Mouse (Mus musculus): ENCODE results near the gene Myoz1. TPM values are rescaled to one million over a fixed set of nuclear protein-coding genes. Genes with fewer than 3 reads are reported as not detected.
A peak's percentile ranks its signal among the peaks of the same experiment; 100 is the strongest.

Myoz1 gene
- polyA plus RNA-seq, 1 experiment from 2014 or later = 0.19 TPM

DNA sequence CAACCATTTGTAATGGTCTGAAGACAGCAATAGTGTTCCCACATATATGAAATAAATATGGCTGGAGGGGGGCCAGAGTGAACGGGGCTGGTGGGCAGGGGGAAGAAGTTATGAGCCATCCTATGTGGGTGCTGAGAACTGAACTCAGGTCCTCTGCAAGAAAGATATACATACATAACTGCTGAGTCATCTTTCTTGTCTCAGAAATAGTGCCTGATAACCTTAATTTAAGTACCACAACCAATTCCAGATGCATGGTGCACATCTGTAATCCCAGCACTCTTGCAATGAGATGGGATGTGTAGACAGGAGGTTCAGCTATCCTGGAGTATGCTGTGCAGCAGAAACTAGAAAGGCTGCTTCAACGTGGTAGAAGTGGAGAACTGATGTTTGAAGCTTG is 25.4 kb upstream of the Myoz1 start:
- no peak overlapping the region for H3K4me3 ChIP-seq (ENCODE audit: low read depth, low read length)
- H3K9me3 ChIP-seq (replicated peaks; ENCODE audit: control insufficient read depth, low read length, poor library complexity, severe bottlenecking) = no peaks in the 10 kb centered on the region
- WGBS = 91% methylated on average over 2 of the region's 2 CpGs
- no peaks in the 10 kb centered on the region for H3K4me1 ChIP-seq (ENCODE audit: control insufficient read depth, insufficient read depth, low read length)
- no peak overlapping the region for H3K27ac ChIP-seq (ENCODE audit: low read length)
- ATAC-seq = no peak
- no peak overlapping the region for H3K4me2 ChIP-seq (ENCODE audit: low read length)
- no peak overlapping the region for H3K9ac ChIP-seq (ENCODE audit: low read depth, low read length)
- H3K27me3 ChIP-seq (ENCODE audit: control insufficient read depth, insufficient read depth, low read depth, low read length) = no peaks in the 10 kb centered on the region
- peaks cover 61% of the 10 kb centered on the region for H3K36me3 ChIP-seq (ENCODE audit: control insufficient read depth, insufficient read depth, low read length)

DNA sequence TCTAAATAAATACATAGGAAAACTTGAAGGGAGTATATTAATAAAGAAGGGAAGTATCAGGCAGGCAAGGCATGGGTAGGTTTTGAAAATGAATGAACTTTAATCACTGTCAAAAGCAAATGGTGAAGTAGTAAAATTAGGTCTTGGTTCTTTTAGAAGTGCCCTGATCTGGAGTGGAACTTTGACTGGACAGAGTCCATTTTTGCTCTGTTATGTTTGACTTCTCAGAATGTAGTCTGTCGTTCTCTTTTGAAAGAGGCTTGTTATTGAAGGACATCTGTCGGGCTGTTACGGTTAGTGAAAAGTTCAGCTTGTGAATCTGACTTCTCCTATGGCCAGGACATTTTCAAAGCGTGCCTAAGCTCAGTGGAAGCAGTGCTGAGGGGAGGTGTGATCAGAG is 21.6 kb upstream of the Myoz1 start:
- Histone ChIP-seq H3K27ac (ENCODE audit: low read length) (no peak overlapping the region), H3K36me3 (ENCODE audit: control insufficient read depth, insufficient read depth, low read length) (peaks cover 50% of the 10 kb centered on the region), H3K4me2 (ENCODE audit: low read length) (no peak overlapping the region), H3K27me3 (ENCODE audit: control insufficient read depth, insufficient read depth, low read depth, low read length) (no peaks in the 10 kb centered on the region), H3K9me3 (replicated peaks; ENCODE audit: control insufficient read depth, low read length, poor library complexity, severe bottlenecking) (no peaks in the 10 kb centered on the region), H3K4me3 (ENCODE audit: low read depth, low read length) (no peak overlapping the region), H3K9ac (ENCODE audit: low read depth, low read length) (no peak overlapping the region), H3K4me1 (ENCODE audit: control insufficient read depth, insufficient read depth, low read length) (peaks cover 18% of the 10 kb centered on the region)
- WGBS = 95% methylated on average over 4 of the region's 4 CpGs
- ATAC-seq = no peak

DNA sequence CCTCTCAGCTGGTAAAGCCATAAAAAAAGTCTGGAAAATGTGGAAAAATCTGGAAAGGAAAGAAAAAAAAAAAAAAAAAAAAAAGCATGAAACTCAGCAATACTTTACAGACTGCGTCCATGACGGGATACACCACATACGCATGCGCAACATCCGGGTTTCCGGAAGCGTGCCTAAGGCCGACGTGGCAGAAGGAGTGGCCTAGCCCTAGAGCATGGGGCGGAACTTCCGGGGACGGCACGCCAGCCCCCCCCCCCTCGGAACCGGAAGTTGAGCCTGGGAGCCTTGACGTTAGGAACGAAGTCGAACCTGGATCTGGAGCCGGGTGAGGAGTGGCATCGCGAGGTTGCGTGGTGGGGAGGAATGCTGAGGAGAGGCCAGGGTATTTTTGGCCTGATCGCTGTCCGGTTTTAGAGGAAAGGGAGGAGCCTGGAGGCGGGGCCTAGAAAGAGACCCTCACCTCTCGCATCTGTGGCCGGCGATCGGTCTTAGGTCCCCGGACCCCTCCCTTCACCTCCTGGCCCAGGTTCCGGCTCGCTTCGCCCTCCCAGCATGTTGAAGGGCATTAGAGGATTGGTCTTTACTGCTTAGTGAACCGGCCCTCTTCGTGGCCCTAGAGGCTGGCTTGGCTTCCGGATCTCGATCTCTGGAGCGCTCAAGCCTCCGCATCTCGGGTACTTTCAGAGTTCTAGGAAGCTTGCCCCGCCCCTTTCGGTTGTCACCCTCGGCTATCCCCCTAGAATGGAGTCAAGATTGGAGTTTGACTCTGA is 17.9 kb upstream of the Myoz1 start, which contains the start of gene Sec24c:
Gene Sec24c, plus strand, starts transcription at position 245 of the 770 bp plus-strand sequence.
- WGBS = 0% methylated on average over 39 of the region's 43 CpGs
- Histone ChIP-seq H3K36me3 (ENCODE audit: control insufficient read depth, insufficient read depth, low read length) (peaks cover 25% of the 10 kb centered on the region), H3K4me3 (ENCODE audit: low read depth, low read length) (peak within 1 kb of the TSS; percentile 79), H3K27ac (ENCODE audit: low read length) (peak within 1 kb of the TSS; percentile 77), H3K9me3 (replicated peaks; ENCODE audit: control insufficient read depth, low read length, poor library complexity, severe bottlenecking) (no peaks in the 10 kb centered on the region), H3K4me2 (ENCODE audit: low read length) (peak within 1 kb of the TSS; percentile 91), H3K9ac (ENCODE audit: low read depth, low read length) (peak within 1 kb of the TSS; percentile 62), H3K4me1 (ENCODE audit: control insufficient read depth, insufficient read depth, low read length) (peaks cover 18% of the 10 kb centered on the region), H3K27me3 (ENCODE audit: control insufficient read depth, insufficient read depth, low read depth, low read length) (no peaks in the 10 kb centered on the region)
- peak; percentile 96 for ATAC-seq

DNA sequence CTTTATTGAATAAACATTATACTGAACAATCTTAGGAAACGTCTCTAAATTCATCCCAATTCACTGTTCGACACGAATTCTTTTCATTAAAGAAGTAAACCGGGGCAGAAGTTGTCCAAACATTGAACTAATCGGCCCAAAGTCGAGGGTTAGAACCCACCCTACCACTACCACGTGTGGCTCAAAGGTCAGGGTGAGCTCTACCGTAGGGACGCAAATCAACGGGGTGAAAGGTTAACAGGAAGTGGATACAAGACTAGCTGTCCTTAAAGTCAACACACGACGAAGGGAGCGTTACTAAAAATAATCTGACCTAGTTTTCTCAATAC is 17.4 kb upstream of the Myoz1 start:
- WGBS = 11% methylated on average over 13 of the region's 13 CpGs
- no peaks in the 10 kb centered on the region for H3K9me3 ChIP-seq (replicated peaks; ENCODE audit: control insufficient read depth, low read length, poor library complexity, severe bottlenecking)
- H3K27ac ChIP-seq (ENCODE audit: low read length) = peak overlapping the region; percentile 77
- peaks cover 3% of the 10 kb centered on the region for H3K27me3 ChIP-seq (ENCODE audit: control insufficient read depth, insufficient read depth, low read depth, low read length)
- peaks cover 21% of the 10 kb centered on the region for H3K36me3 ChIP-seq (ENCODE audit: control insufficient read depth, insufficient read depth, low read length)
- H3K4me2 ChIP-seq (ENCODE audit: low read length) = peak overlapping the region; percentile 86
- H3K9ac ChIP-seq (ENCODE audit: low read depth, low read length) = peak overlapping the region; percentile 62; the same call in 1 of the 2 replicates
- peak; percentile 85 for ATAC-seq
- H3K4me1 ChIP-seq (ENCODE audit: control insufficient read depth, insufficient read depth, low read length) = peaks cover 18% of the 10 kb centered on the region
- H3K4me3 ChIP-seq (ENCODE audit: low read depth, low read length) = peak overlapping the region; percentile 79

DNA sequence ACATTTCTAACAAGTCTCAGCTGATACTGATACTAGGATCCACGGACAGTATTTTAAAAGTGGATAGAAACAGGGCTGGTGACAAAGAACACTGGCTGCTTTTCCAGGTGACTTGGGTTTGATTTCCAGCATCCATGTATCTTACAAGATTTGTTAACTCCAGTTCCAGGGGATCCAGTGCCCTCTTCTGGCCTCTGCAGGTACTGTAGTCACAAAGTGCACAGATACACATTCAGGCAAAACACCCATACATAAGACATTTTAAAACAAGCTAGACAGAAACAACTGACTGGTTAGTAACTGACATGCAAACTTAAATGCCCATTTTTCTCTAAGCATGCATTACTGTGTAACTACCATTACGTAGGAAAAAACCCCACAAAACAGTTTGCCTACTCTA is 16.6 kb upstream of the Myoz1 start:
- Histone ChIP-seq H3K9ac (ENCODE audit: low read depth, low read length) (no peak overlapping the region), H3K4me2 (ENCODE audit: low read length) (no peak overlapping the region; the same call in 1 of the 2 replicates), H3K27me3 (ENCODE audit: control insufficient read depth, insufficient read depth, low read depth, low read length) (peaks cover 5% of the 10 kb centered on the region), H3K9me3 (replicated peaks; ENCODE audit: control insufficient read depth, low read length, poor library complexity, severe bottlenecking) (no peaks in the 10 kb centered on the region), H3K27ac (ENCODE audit: low read length) (no peak overlapping the region), H3K36me3 (ENCODE audit: control insufficient read depth, insufficient read depth, low read length) (peaks cover 13% of the 10 kb centered on the region), H3K4me1 (ENCODE audit: control insufficient read depth, insufficient read depth, low read length) (peaks cover 18% of the 10 kb centered on the region), H3K4me3 (ENCODE audit: low read depth, low read length) (no peak overlapping the region)
- no peak for ATAC-seq
- 89% methylated on average over 2 of the region's 2 CpGs for WGBS

DNA sequence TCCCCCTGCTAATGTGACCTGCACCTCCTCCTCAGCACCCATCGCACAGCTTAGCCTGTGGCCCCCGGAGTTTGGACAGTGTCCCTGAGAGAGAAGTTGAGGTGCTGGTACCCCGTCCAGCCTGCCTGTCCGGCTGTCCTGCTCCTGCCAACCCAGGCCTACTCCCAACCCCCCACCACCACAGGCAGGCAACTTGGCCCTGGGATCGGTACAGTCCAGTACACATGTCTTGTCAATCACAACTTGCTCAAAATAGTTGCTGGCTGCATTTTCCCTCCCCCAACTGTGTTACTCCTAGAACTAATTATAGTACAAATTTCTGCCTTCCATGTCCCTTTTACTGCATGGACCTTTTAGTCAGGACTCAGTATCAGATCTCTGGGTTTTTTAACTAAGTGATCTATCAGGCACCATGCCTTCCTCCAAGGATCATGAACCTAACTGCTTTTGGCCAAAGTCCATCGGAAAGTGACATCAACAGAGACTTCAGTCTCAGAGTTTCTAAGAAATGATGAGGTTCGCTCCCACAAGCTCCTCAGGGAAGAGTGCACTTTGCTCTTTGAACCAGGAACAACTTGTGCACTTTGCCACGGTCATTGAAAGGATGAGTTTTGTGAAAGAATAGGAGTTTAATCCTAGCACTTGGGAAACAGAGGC is 11.9 kb upstream of the Myoz1 start, which contains the start of gene Synpo2l:
Gene Synpo2l, minus strand, starts transcription at position 201 of the 657 bp plus-strand sequence.
- Histone ChIP-seq H3K27me3 (ENCODE audit: control insufficient read depth, insufficient read depth, low read depth, low read length) (peaks cover 10% of the 10 kb centered on the region), H3K4me1 (ENCODE audit: control insufficient read depth, insufficient read depth, low read length) (no peaks in the 10 kb centered on the region), H3K9ac (ENCODE audit: low read depth, low read length) (no peak within 1 kb of the TSS), H3K4me2 (ENCODE audit: low read length) (no peak within 1 kb of the TSS), H3K4me3 (ENCODE audit: low read depth, low read length) (no peak within 1 kb of the TSS), H3K9me3 (replicated peaks; ENCODE audit: control insufficient read depth, low read length, poor library complexity, severe bottlenecking) (no peaks in the 10 kb centered on the region), H3K36me3 (ENCODE audit: control insufficient read depth, insufficient read depth, low read length) (no peaks in the 10 kb centered on the region), H3K27ac (ENCODE audit: low read length) (no peak within 1 kb of the TSS)
- no peak for ATAC-seq
- 83% methylated on average over 8 of the region's 8 CpGs for WGBS

DNA sequence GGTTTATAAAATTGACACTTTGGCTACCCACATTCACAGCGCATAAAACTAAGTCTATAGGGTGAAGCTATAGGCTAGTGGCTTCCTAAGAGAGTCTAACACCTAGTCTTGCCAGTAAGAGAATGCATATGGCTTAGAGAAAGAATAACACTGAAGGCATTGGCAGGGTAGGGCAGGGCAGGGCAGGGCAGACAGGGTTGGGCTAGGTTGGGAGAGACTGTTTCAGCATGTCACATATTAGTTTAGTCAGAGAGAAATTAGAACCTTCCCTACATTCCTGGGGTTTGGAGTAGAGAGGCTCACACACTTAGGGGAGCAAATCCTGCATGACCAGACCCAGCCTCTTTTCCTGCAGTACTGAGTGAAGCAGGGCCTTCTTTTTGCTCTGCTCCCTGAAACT is 11.1 kb upstream of the Myoz1 start:
- no peak overlapping the region for H3K4me2 ChIP-seq (ENCODE audit: low read length)
- H3K4me1 ChIP-seq (ENCODE audit: control insufficient read depth, insufficient read depth, low read length) = peaks cover under 1% of the 10 kb centered on the region; the same call in 1 of the 2 replicates
- H3K9me3 ChIP-seq (replicated peaks; ENCODE audit: control insufficient read depth, low read length, poor library complexity, severe bottlenecking) = no peaks in the 10 kb centered on the region
- WGBS = 73% methylated on average over 1 of the region's 1 CpGs
- no peak for ATAC-seq
- no peaks in the 10 kb centered on the region for H3K36me3 ChIP-seq (ENCODE audit: control insufficient read depth, insufficient read depth, low read length)
- no peak overlapping the region for H3K27ac ChIP-seq (ENCODE audit: low read length)
- H3K9ac ChIP-seq (ENCODE audit: low read depth, low read length) = no peak overlapping the region
- peaks cover 10% of the 10 kb centered on the region for H3K27me3 ChIP-seq (ENCODE audit: control insufficient read depth, insufficient read depth, low read depth, low read length)
- H3K4me3 ChIP-seq (ENCODE audit: low read depth, low read length) = no peak overlapping the region

DNA sequence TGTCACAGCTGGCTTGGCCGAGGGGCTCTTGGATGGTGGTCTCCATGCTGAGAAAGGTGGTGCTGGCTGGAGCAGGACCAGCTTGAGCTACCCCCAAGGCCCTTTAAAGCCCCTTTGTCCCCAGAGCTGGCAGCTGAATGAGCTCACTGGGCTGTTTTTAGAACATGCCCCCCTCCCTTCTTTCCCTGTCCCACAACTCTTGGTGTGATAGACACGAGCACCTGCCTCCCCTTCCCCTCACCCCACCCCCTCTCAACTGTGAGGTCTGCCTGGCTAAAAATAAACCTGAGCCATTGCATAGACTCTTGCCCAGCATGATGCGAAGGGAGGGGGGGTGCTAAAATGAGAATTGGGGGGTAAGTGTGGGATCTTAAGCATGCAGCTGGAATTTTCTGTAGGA is 8.1 kb upstream of the Myoz1 start:
- H3K36me3 ChIP-seq (ENCODE audit: control insufficient read depth, insufficient read depth, low read length) = no peaks in the 10 kb centered on the region
- H3K4me1 ChIP-seq (ENCODE audit: control insufficient read depth, insufficient read depth, low read length) = peaks cover 9% of the 10 kb centered on the region; the same call in 1 of the 2 replicates
- H3K9me3 ChIP-seq (replicated peaks; ENCODE audit: control insufficient read depth, low read length, poor library complexity, severe bottlenecking) = no peaks in the 10 kb centered on the region
- H3K9ac ChIP-seq (ENCODE audit: low read depth, low read length) = no peak overlapping the region
- H3K27ac ChIP-seq (ENCODE audit: low read length) = no peak overlapping the region
- no peak overlapping the region for H3K4me2 ChIP-seq (ENCODE audit: low read length)
- no peak for ATAC-seq
- peaks cover 10% of the 10 kb centered on the region for H3K27me3 ChIP-seq (ENCODE audit: control insufficient read depth, insufficient read depth, low read depth, low read length)
- 45% methylated on average over 3 of the region's 3 CpGs for WGBS
- H3K4me3 ChIP-seq (ENCODE audit: low read depth, low read length) = no peak overlapping the region

DNA sequence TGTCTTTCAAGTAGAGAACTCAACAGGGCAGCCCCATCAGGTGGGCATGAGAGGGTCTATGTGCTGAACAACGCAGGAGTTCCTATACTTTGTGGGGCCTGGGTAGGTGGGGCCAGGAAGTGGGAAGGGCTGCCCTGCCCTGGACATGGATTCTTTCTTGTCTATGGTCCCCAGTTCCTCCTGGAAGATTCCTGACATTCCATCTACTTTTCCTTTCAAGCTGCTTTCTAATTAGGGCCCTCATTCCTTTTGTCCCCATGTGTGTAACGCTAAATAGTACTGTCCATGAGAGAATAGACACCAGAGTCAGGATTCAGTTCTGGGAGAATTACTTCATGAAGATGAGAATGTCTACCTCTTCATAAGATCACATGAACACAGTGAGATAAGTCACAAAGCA is 7.3 kb upstream of the Myoz1 start:
- no peak overlapping the region for H3K4me2 ChIP-seq (ENCODE audit: low read length)
- H3K4me3 ChIP-seq (ENCODE audit: low read depth, low read length) = no peak overlapping the region
- no peaks in the 10 kb centered on the region for H3K36me3 ChIP-seq (ENCODE audit: control insufficient read depth, insufficient read depth, low read length)
- peaks cover 9% of the 10 kb centered on the region; the same call in 1 of the 2 replicates for H3K4me1 ChIP-seq (ENCODE audit: control insufficient read depth, insufficient read depth, low read length)
- no peaks in the 10 kb centered on the region for H3K9me3 ChIP-seq (replicated peaks; ENCODE audit: control insufficient read depth, low read length, poor library complexity, severe bottlenecking)
- H3K27ac ChIP-seq (ENCODE audit: low read length) = no peak overlapping the region
- peaks cover 8% of the 10 kb centered on the region for H3K27me3 ChIP-seq (ENCODE audit: control insufficient read depth, insufficient read depth, low read depth, low read length)
- 79% methylated on average over 2 of the region's 2 CpGs for WGBS
- H3K9ac ChIP-seq (ENCODE audit: low read depth, low read length) = no peak overlapping the region
- no peak for ATAC-seq
